Mouse (Mus musculus): ENCODE measurements around the gene Pld4. TPM values are rescaled to one million over a fixed set of nuclear protein-coding genes. Genes with fewer than 3 reads are reported as not detected.

Gene Pld4
- polyA plus RNA-seq, 1 experiment: 7.8 TPM

DNA sequence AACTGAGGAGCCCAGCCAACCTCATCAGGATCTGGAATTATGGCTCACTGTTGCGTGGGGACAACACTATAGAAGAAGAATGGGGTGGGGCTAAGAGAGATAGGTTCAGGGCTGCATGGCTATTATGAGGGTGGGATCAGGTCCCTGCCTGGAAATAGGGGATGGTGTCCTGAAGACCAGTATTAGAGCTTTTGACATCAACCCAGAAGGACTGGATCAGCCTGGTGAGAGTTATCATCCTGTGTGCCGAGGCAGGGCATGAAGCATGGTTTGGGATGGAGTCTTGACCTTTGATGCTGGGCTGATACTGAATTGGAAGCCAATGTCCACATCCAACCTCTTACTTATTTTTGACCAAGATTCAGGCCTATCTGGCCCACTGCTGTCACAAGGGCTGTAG is 9.3 kb downstream of the Pld4 start:
- no peaks in the 10 kb centered on the region for H3K27me3 ChIP-seq (ENCODE audit: control insufficient read depth, insufficient read depth, low read length)
- no peak overlapping the region for H3K4me3 ChIP-seq (replicated peaks; ENCODE audit: insufficient read depth, low read depth, low read length)
- TF ChIP-seq POLR2A (IDR thresholded peaks at IDR 0.05; ENCODE audit: borderline replicate concordance, insufficient read depth, low read length): no peak
- TF ChIP-seq CTCF (IDR thresholded peaks at IDR 0.05; ENCODE audit: borderline replicate concordance, insufficient read depth, low read depth, low read length): no peak
- DNase-seq: no peak
- WGBS: 85% methylated on average over 2 of the region's 2 CpGs
- H3K4me1 ChIP-seq (ENCODE audit: control insufficient read depth, insufficient read depth, low read length): no peaks in the 10 kb centered on the region
- no peak overlapping the region for H3K27ac ChIP-seq (ENCODE audit: insufficient read depth, low read length)

DNA sequence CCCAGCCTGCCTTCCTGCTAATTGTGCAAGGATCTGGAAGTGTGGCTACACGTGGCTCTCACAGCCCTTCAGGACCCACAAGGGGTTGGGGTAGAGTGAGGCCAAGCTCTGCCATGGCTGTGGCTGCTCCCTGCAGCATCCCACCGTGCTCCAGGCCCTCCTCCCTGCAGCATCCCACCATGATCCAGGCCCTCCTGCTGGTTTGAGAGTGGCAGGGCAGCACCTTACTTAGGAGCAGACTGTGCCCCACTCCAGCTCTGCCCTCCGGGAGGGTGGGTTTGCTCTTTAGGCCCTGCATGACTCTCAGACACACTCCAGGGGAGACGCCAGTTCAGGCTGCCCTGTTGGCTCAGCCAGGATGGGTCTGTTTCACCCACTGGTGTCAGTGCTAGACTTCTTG is 9.9 kb downstream of the Pld4 start:
- WGBS: 60% methylated on average over 4 of the region's 4 CpGs

DNA sequence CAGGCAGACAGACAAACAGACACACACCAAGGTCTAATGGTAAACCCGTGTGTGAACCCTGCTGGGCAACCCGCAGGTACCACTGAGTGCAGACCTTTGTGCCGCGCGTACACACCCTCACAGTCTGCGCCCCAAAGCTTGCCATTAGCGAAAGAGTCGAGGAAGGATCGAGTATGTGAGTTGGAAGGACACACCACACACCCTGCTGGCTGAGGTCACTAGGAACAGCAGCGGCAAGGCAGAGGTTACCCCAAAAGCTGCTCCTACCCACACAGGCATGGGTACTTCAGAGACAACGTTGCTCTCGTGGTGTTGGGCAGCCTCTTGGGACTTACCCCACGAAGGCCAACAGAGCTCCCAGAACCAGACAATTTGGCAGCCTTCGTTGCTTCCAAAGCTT is 11.9 kb downstream of the Pld4 start:
- TF ChIP-seq POLR2A (IDR thresholded peaks at IDR 0.05; ENCODE audit: borderline replicate concordance, insufficient read depth, low read length): no peak
- no peak for TF ChIP-seq CTCF (IDR thresholded peaks at IDR 0.05; ENCODE audit: borderline replicate concordance, insufficient read depth, low read depth, low read length)
- Histone ChIP-seq H3K27me3 (ENCODE audit: control insufficient read depth, insufficient read depth, low read length) (no peaks in the 10 kb centered on the region), H3K4me1 (ENCODE audit: control insufficient read depth, insufficient read depth, low read length) (no peaks in the 10 kb centered on the region), H3K4me3 (replicated peaks; ENCODE audit: insufficient read depth, low read depth, low read length) (no peak overlapping the region), H3K27ac (ENCODE audit: insufficient read depth, low read length) (no peak overlapping the region)
- DNase-seq: no peak
- 80% methylated on average over 14 of the region's 14 CpGs for WGBS

More for the DNA sequence above, 9.9 kb downstream of the Pld4 start:
- Histone ChIP-seq H3K27me3 (ENCODE audit: control insufficient read depth, insufficient read depth, low read length) (no peaks in the 10 kb centered on the region), H3K27ac (ENCODE audit: insufficient read depth, low read length) (no peak overlapping the region), H3K4me3 (replicated peaks; ENCODE audit: insufficient read depth, low read depth, low read length) (no peak overlapping the region), H3K4me1 (ENCODE audit: control insufficient read depth, insufficient read depth, low read length) (no peaks in the 10 kb centered on the region)
- DNase-seq: no peak
- no peak for TF ChIP-seq POLR2A (IDR thresholded peaks at IDR 0.05; ENCODE audit: borderline replicate concordance, insufficient read depth, low read length)
- no peak for TF ChIP-seq CTCF (IDR thresholded peaks at IDR 0.05; ENCODE audit: borderline replicate concordance, insufficient read depth, low read depth, low read length)

DNA sequence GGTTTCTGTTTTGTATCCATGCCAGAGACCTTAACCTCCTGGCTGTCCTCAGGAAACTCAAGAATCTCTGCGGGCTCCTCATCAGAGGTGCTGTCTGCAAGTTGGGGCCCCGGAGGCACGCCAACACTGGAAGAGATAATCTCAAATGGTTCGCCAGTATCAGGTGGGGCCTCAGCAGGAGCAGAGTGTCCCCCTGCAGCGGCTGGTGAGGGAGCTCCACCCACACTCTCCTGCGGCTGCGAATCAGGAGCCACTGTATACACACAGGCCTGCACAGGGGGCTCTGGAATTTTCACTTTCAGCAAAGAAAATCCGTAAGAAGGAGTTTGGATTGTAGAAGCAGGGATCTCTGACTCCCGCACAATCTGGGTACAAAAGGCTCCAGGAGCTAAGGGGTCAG is 12.9 kb downstream of the Pld4 start:
- H3K27me3 ChIP-seq (ENCODE audit: control insufficient read depth, insufficient read depth, low read length): no peaks in the 10 kb centered on the region
- no peaks in the 10 kb centered on the region for H3K4me1 ChIP-seq (ENCODE audit: control insufficient read depth, insufficient read depth, low read length)
- no peak overlapping the region for H3K4me3 ChIP-seq (replicated peaks; ENCODE audit: insufficient read depth, low read depth, low read length)
- no peak overlapping the region for H3K27ac ChIP-seq (ENCODE audit: insufficient read depth, low read length)
- DNase-seq: no peak
- 51% methylated on average over 9 of the region's 9 CpGs for WGBS
- no peak for TF ChIP-seq POLR2A (IDR thresholded peaks at IDR 0.05; ENCODE audit: borderline replicate concordance, insufficient read depth, low read length)
- no peak for TF ChIP-seq CTCF (IDR thresholded peaks at IDR 0.05; ENCODE audit: borderline replicate concordance, insufficient read depth, low read depth, low read length)

DNA sequence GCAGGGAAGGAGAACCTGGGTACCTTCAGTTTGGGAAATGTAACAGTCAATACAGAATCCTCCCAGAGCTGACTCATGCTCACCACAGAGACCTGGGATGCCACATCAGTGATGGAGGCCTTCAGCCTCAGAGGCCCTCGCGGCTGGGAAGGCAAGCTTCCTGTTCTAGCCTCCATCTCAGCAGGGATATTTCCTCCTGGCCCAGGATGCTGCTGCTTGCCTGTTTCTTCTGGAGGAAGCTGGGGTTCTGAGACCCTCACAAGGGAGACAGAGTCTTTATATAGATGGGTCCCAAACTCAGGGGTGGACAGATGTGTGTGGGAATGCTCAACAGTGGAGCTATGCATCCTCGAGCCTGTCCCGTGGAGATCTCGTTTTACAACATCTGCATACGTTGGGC is 13.6 kb downstream of the Pld4 start:
- Histone ChIP-seq H3K4me3 (replicated peaks; ENCODE audit: insufficient read depth, low read depth, low read length) (no peak overlapping the region), H3K27me3 (ENCODE audit: control insufficient read depth, insufficient read depth, low read length) (no peaks in the 10 kb centered on the region), H3K4me1 (ENCODE audit: control insufficient read depth, insufficient read depth, low read length) (no peaks in the 10 kb centered on the region), H3K27ac (ENCODE audit: insufficient read depth, low read length) (no peak overlapping the region)
- no peak for DNase-seq
- 75% methylated on average over 6 of the region's 6 CpGs for WGBS
- TF ChIP-seq POLR2A (IDR thresholded peaks at IDR 0.05; ENCODE audit: borderline replicate concordance, insufficient read depth, low read length) (no peak), CTCF (IDR thresholded peaks at IDR 0.05; ENCODE audit: borderline replicate concordance, insufficient read depth, low read depth, low read length) (no peak)

DNA sequence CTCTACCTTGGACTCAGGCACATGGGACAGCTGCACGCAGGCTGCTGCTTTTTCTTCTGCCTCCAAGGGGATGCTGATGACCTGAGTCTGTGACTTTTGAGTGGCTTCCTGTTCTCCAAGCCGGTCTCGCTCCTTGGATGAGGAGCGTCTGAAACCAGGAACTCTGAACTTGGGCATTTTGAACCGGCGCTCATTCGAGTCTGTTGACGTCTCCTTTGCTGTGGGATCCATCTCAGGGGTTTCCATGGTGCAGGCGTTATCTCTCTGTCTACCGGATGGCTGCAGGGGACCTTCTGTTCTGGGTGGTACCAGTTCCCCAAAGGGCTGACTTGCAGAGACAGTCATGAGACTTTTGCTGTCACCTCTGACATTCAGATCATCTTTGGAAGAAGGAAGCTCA is 14.0 kb downstream of the Pld4 start:
- H3K27ac ChIP-seq (ENCODE audit: insufficient read depth, low read length): no peak overlapping the region
- no peaks in the 10 kb centered on the region for H3K27me3 ChIP-seq (ENCODE audit: control insufficient read depth, insufficient read depth, low read length)
- WGBS: 94% methylated on average over 10 of the region's 10 CpGs
- DNase-seq: no peak
- no peak overlapping the region for H3K4me3 ChIP-seq (replicated peaks; ENCODE audit: insufficient read depth, low read depth, low read length)
- TF ChIP-seq POLR2A (IDR thresholded peaks at IDR 0.05; ENCODE audit: borderline replicate concordance, insufficient read depth, low read length) (no peak), CTCF (IDR thresholded peaks at IDR 0.05; ENCODE audit: borderline replicate concordance, insufficient read depth, low read depth, low read length) (no peak)
- no peaks in the 10 kb centered on the region for H3K4me1 ChIP-seq (ENCODE audit: control insufficient read depth, insufficient read depth, low read length)

DNA sequence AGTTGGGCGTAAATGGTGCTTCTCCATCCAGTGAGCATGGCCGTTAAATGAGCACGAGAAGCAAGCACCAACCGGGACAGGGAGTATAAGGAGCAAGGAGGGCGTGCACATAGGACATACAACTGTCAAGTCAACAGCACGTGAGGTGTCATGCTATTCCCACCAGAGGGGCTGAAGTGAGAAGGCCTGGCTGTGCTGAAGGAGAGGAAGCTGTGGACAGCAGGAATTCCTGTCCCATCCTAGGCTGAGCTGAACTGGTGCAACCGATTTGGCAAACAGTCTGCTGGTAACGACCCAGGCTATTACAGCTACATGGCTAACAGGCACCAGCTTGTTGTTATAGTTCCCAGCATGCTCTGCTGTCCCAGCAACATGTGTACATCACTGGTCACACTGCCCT is 30.6 kb downstream of the Pld4 start:
- no peak for TF ChIP-seq POLR2A (IDR thresholded peaks at IDR 0.05; ENCODE audit: borderline replicate concordance, insufficient read depth, low read length)
- no peak for TF ChIP-seq CTCF (IDR thresholded peaks at IDR 0.05; ENCODE audit: borderline replicate concordance, insufficient read depth, low read depth, low read length)
- DNase-seq: no peak
- WGBS: 61% methylated on average over 8 of the region's 8 CpGs
- Histone ChIP-seq H3K27me3 (ENCODE audit: control insufficient read depth, insufficient read depth, low read length) (no peaks in the 10 kb centered on the region), H3K4me3 (replicated peaks; ENCODE audit: insufficient read depth, low read depth, low read length) (no peak overlapping the region), H3K4me1 (ENCODE audit: control insufficient read depth, insufficient read depth, low read length) (peaks cover 4% of the 10 kb centered on the region), H3K27ac (ENCODE audit: insufficient read depth, low read length) (no peak overlapping the region)

DNA sequence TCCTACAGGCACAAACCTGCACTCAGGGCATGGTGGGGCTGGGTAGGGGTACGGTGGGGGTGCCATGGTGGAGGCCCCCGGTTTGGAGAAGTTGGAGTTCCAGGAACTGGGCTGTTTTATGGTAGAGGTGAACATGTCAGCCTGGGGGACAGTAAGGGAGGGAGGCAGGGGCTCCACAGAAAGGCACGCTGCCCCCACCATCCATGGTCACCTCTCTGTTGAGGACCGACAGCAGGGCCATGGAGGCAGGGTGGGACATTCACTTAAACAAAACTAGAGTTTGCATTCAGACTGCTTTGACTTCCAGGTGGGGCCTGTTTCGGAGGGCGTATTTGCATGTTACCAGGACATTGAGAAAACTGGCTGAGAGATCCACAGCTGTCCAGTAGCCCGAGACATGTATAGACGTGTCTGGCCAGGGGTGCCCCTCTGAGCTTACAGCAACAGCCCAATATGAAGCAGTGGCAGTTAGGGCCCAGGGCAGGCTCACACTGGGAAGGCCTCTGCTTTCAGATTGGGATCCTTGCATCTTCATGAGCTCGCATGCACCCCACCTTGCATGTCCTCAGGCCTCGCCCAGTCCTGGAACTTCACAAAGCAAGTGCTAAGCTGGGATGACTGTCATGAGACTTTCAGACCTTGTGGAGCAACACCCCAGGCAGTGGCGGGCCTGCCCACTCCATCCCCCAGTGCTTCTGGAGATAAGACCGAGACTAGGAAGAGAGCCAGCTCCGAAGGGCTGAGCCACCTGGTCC is 33.3 kb downstream of the Pld4 start:
- H3K27ac ChIP-seq (ENCODE audit: insufficient read depth, low read length): no peak overlapping the region
- TF ChIP-seq POLR2A (IDR thresholded peaks at IDR 0.05; ENCODE audit: borderline replicate concordance, insufficient read depth, low read length): no peak
- TF ChIP-seq CTCF (IDR thresholded peaks at IDR 0.05; ENCODE audit: borderline replicate concordance, insufficient read depth, low read depth, low read length): no peak
- H3K27me3 ChIP-seq (ENCODE audit: control insufficient read depth, insufficient read depth, low read length): no peaks in the 10 kb centered on the region
- H3K4me1 ChIP-seq (ENCODE audit: control insufficient read depth, insufficient read depth, low read length): peaks cover 4% of the 10 kb centered on the region
- H3K4me3 ChIP-seq (replicated peaks; ENCODE audit: insufficient read depth, low read depth, low read length): no peak overlapping the region
- WGBS: 62% methylated on average over 13 of the region's 13 CpGs
- no peak for DNase-seq
